Mouse (Mus musculus) cerebellum, postnatal 10 days (tissue): ENCODE results near the gene Vps45.
A peak's percentile ranks its signal among the peaks of the same experiment; 100 is the strongest.
"Not testable (repeated sequence)": the region's sequence is repeated elsewhere in the genome, so short reads cannot be mapped to it uniquely, and the experiment has no call there.

Source experiments
- DNase-seq, 2 experiments: peaks; one replicate each; pipeline ENCODE4 v3.0.0; 2021; ENCODE audit warnings: mixed read lengths in 2 of 2

Vps45 gene

GRCm38 (mm10) chr3:95994975-95995801 lies 63.1 kb downstream of the Vps45 start:
- peak in 1 of 2 experiments; percentile 74 for DNase-seq

GRCm38 (mm10) chr3:95994381-95994846 lies 63.9 kb downstream of the Vps45 start:
- no peak for DNase-seq

GRCm38 (mm10) chr3:95993881-95994280 lies 64.4 kb downstream of the Vps45 start:
- DNase-seq: peak; percentile 62 to 65

GRCm38 (mm10) chr3:95992990-95993603 lies 65.2 kb downstream of the Vps45 start:
- no peak for DNase-seq

GRCm38 (mm10) chr3:95990413-95990941 lies 67.8 kb downstream of the Vps45 start:
- DNase-seq: no peak

- peak; percentile 86 to 87 for DNase-seq
Observed at GRCm38 (mm10) chr3:95988969-95989368, 69.3 kb downstream of the Vps45 start.

- DNase-seq: no peak
Observed at GRCm38 (mm10) chr3:95988138-95988537, 70.1 kb downstream of the Vps45 start.

GRCm38 (mm10) chr3:95987386-95988110 lies 70.7 kb downstream of the Vps45 start:
- DNase-seq: no peak

- DNase-seq: no peak
Observed at GRCm38 (mm10) chr3:95986984-95987383, 71.3 kb downstream of the Vps45 start.

GRCm38 (mm10) chr3:95986001-95986622 lies 72.2 kb downstream of the Vps45 start:
- DNase-seq: peak; percentile 47 to 58

GRCm38 (mm10) chr3:95985209-95986000 lies 72.9 kb downstream of the Vps45 start:
- peak; percentile 66 to 72 for DNase-seq

- DNase-seq: no peak
Observed at GRCm38 (mm10) chr3:95982129-95982528, 76.1 kb downstream of the Vps45 start.

- DNase-seq: no peak
Observed at GRCm38 (mm10) chr3:95980276-95980970, 77.8 kb downstream of the Vps45 start.

- DNase-seq: no peak
Observed at GRCm38 (mm10) chr3:95978265-95978664, 80.0 kb downstream of the Vps45 start.

GRCm38 (mm10) chr3:95977587-95977986 lies 80.7 kb downstream of the Vps45 start:
- DNase-seq: not testable (repeated sequence)

- DNase-seq: no peak
Observed at GRCm38 (mm10) chr3:95977079-95977478, 81.2 kb downstream of the Vps45 start.

- DNase-seq: peak; percentile 66 to 76
Observed at GRCm38 (mm10) chr3:95972873-95973634, 85.2 kb downstream of the Vps45 start.

- DNase-seq: no peak
Observed at GRCm38 (mm10) chr3:95972251-95972872, 85.9 kb downstream of the Vps45 start.

GRCm38 (mm10) chr3:95970661-95971060 lies 87.6 kb downstream of the Vps45 start:
- not testable (repeated sequence) for DNase-seq

- DNase-seq: no peak
Observed at GRCm38 (mm10) chr3:95969277-95969676, 89.0 kb downstream of the Vps45 start.
